Mouse (Mus musculus) embryonic fibroblast, embryonic 13.5 days (primary cell): ENCODE data around the gene Ush2a.

Source experiments
- CTCF ChIP-seq: IDR thresholded peaks from 2 replicates; pipeline ENCODE4 v1.5.1; 2011; ENCODE audit warnings: mild to moderate bottlenecking, control low read depth, low read length, moderate library complexity, borderline replicate concordance; ENCODE audit not compliant: insufficient read depth
- POLR2A ChIP-seq: IDR thresholded peaks from 2 replicates; pipeline ENCODE4 v1.6.1; 2011; ENCODE audit warnings: low read depth, mild to moderate bottlenecking, control low read depth, low read length, moderate library complexity

DNA sequence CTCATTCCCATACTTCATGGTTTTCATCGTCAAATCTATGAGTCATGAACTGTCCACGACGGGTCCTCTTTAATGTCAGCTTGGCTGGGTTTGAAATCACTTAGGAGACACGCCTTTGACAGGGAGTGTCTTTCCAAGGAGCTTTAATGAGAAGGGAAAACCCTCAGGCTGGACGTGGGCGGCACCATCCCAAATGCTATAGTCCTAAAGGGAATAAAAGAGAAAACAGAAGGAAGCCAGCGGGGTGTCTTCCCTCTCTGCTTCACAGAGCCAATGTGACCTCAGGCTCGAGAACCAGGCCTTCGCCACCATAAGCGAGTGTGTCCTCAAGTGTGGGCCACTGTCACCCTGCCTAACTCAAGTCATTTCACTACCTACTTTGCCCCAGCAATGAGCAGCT lies 523.2 kb downstream of the Ush2a start:
- TF ChIP-seq CTCF (no peak), POLR2A (no peak)
